Mouse (Mus musculus) frontal cortex, postnatal 25 days (tissue): ENCODE data around the gene Hcrt.
A peak's percentile ranks its signal among the peaks of the same experiment; 100 is the strongest.
"Not testable (repeated sequence)": the region's sequence is repeated elsewhere in the genome, so short reads cannot be mapped to it uniquely, and the experiment has no call there.

Experiments
- DNase-seq, 2 experiments: peaks; one replicate each; pipeline ENCODE4 v3.0.0; 2022; ENCODE audit warnings: low spot score in 2 of 2

The Hcrt gene

DNA sequence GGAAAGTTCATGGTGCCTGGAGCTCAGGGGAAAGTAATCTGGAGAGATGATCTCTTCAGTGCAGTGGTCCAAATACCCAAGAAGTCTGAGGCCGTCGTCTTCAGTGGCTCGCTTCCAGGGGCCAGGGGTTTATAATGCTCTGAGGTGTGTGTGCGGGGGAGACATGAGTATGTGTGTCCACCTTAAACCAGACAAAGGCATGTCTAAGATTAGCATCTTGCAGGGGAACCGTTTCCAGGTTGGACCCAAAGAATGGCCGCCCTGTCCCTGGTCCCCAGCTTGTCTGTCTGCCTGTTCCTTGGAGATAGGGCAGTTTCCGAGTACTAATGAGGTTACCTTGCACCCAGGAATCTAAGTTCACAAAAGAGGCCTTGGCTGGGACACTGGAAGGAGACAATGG lies at the start of gene Hcrt:
Hcrt (minus strand) TSS at position 101 of the 400 bp plus-strand sequence.
- DNase-seq, result no peak

DNA sequence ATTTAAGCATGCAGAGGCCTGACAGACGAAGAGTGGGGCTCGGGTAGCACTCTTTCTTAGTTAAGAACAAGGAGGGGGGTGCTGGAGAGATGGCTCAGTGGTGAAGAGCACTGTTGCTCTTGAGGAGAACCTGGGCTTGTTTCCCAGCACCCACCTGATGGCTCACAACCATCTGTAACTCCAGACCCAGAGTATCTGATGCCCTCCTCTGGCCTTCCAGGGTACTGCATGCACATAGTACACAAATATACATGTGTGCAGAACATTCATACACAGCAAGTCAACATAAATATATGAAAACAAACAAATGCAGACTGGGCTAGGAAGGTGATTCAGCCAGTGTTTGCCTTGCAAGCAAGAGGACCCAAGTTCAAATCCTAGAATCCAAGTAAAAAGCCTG lies 48.4 kb upstream of the Hcrt start:
- DNase-seq, result no peak

GRCm38 (mm10) chr11:100810516-100810915 lies 47.8 kb upstream of the Hcrt start:
- DNase-seq, result no peak

DNA sequence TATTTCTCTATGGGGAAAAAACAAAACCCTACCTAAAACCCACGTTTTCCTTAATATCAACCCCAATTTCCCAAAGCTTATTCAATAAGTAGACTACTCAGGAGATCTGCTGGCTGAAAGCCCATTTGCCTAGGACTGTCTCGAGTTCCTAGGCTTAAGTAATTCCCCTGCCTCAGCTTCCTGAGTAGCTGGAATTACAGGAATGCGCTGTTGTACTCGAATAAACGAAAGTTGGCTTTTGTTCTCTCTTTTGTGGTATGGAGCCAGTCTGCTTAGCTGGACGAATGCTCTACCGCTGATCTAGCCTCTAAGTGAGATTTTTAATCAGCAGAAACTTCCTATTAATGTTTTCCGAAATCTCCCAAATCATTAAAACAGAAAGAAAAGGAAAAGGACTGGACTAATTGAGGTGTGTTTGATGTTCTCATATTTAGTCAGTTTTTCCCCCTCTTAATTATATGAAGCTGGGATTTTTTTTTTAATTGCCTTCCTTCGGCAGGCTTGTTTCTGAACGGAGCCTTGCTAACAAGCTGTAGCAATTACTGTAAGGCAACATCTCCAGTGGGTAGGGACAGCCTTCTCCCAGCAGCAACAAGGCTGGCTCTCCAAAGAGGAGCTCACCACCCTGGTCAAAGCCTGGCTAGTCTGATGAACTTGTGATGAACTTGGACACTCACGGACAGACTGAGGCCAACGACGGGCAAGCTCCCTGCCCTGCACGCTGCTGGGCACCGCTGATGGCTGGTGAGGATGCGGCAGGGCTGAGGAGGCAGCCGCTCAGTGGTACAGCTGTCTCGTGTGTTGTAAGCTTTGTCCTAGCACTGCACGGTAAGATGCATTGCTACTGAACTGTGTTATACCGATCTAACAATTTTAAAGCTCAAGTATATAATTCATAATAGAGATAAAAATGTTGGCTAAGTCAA lies 43.9 kb upstream of the Hcrt start:
- DNase-seq, result no peak

DNA sequence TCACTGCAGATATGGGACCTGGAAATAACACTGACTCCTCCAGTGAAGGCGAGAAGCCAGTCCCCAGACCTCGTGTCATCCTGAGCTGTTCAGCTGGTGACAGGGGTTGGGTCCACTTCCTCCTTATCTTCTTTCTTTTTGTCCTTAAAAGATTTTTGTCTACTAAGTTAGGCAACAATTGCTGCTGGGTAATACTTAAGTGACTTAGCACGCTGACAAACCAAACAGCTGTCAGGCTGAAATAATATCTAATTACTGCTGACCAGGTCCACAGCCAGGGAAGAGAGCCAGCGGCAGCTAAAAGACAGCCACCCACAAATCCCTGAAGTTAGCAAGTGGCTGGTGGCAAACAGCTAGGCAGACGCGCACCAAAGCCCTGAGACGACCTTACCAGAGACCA lies 42.8 kb upstream of the Hcrt start:
- no peak for DNase-seq

- no peak for DNase-seq
Measured at GRCm38 (mm10) chr11:100804409-100804808, 41.7 kb upstream of the Hcrt start.

GRCm38 (mm10) chr11:100799426-100799825 lies 36.7 kb upstream of the Hcrt start:
- no peak for DNase-seq

DNA sequence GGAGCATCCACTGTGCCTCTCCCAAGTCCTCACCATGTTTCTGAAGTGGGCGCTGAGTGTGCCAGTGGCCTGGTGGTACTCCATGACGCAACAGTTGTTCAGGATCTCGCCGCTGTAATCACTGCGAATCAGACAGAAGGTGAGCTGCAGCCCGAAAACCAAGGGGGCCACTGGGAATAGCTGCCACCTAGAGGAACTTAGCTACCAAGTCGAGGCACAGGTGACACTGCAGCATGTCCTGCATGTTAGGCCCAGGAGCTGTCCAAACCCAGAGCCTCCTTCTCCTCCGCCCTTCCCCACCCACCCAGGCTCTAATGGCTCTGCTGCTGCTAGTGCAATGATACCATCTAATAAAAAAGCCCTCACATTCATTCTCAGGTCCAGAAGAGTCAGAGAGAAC lies 33.9 kb upstream of the Hcrt start:
- no peak for DNase-seq

GRCm38 (mm10) chr11:100795386-100795785 lies 32.7 kb upstream of the Hcrt start:
- no peak for DNase-seq

GRCm38 (mm10) chr11:100791457-100792049 lies 28.8 kb upstream of the Hcrt start:
- no peak for DNase-seq

GRCm38 (mm10) chr11:100790644-100791043 lies 27.9 kb upstream of the Hcrt start:
- not testable (repeated sequence) for DNase-seq

GRCm38 (mm10) chr11:100789702-100790101 lies 27.0 kb upstream of the Hcrt start:
- DNase-seq, result no peak

GRCm38 (mm10) chr11:100785774-100786173 lies 23.0 kb upstream of the Hcrt start:
- DNase-seq, result no peak

- no peak for DNase-seq
Measured at GRCm38 (mm10) chr11:100784286-100784685, 21.6 kb upstream of the Hcrt start.

GRCm38 (mm10) chr11:100782568-100782967 lies 19.8 kb upstream of the Hcrt start:
- DNase-seq, result no peak

DNA sequence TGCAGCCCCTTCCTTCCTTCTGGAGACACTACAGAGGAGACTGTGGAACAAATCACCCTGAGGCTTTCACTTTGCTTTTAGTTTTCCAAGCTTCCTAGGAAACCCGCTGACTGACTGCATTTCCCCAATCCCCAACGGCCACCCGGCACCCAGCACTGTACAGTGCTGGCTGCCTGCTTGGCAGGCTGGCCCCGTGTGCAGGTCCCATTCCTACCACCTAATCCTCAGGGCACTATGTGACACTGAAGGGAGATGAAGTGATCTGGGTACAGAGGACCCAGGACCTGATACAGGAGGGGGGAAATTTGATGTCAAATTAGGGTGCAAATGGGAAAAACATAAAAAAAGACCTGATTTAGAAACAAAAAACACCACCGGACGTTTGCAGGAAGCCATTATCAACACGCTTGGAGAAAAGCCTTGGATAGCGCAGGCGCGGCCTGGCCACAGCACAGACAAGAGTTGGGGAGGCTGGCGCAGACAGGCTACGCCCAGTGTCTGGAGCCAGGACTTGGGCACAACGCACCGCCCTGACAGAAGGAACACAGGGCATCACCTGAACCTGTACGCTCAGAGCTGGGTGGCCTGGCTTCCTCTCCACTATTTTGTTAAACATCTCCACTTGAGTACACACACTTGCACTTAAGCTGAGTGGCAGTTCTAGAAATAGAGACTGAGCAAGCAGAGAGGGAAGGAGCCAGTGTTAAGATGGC lies 19.2 kb upstream of the Hcrt start:
- no peak for DNase-seq

DNA sequence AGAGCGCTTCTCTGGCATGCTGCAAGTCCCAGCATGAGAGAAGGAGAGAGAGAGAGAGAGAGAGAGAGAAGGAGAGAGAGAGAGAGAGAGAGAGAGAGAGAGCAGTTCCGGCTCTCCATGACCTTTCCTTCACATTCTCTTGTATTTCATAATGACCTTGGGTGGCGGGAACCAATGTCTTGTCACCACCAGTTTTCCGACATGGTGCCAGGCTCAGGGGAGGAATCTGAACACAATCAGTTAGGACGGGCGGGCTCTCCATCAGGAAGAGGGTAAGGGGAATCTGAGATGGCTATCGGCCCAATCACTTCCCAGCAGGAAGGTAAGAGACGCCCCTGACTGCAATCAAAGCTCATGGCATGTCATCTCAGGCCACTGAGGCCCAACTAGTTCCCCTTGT lies 17.5 kb upstream of the Hcrt start:
- DNase-seq, result no peak

GRCm38 (mm10) chr11:100778069-100778468 lies 15.3 kb upstream of the Hcrt start:
- DNase-seq, result no peak

GRCm38 (mm10) chr11:100775921-100776320 lies 13.2 kb upstream of the Hcrt start:
- DNase-seq, result no peak

DNA sequence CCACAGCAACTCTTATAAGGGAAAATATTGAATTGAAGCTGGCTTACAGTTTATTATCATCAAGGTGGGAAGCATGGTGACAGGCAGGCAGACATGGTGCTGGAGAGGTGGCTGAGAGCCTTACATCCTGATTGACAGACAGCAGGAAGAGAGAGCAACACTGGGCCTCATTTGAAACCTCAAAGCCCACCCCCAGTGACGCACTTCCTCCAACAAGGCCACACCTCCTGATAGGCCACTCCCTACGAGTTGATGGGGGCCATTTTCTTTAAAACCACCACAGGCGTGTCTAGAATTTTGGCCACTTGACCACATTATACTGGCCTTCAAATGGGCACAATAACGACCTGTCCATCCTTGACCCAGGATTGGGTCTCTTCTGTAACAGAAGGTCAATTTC lies 11.5 kb upstream of the Hcrt start:
- no peak for DNase-seq

GRCm38 (mm10) chr11:100770646-100771408 lies 8.1 kb upstream of the Hcrt start, which contains the start of gene Ghdc:
Ghdc (minus strand) TSS chr11:100770957.
- DNase-seq, result peak; percentile 51 to 69

- DNase-seq, result no peak
Measured at GRCm38 (mm10) chr11:100769980-100770379, 7.2 kb upstream of the Hcrt start.
